Mouse (Mus musculus) heart, postnatal 14 days (tissue): ENCODE results near the gene Lmo3. TPM values are rescaled to one million over a fixed set of nuclear protein-coding genes. Genes with fewer than 3 reads are reported as not detected.

Experiments
- DNase-seq, 2 experiments: peaks; one replicate each; pipeline ENCODE4 v3.0.0; 2021 to 2022
- intact Hi-C: fragments of 180-260 bp; cut with DNase I; formaldehyde crosslinking; loops from one replicate; pipeline ENCODE4 v1.15.1; 2025
- long read RNA-seq, 2 experiments: library from polyadenylated mRNA; stranded (forward); transcript quantifications; one replicate each; pipeline ENCODE4 v2.0.0; 2021
- total RNA-seq, 2 experiments: library from RNA; stranded (reverse); gene quantifications; 2 replicates each; pipeline ENCODE4 v1.2.3; 2021

The Lmo3 gene
- not detected for total RNA-seq
- long read RNA-seq, experiment 1, partial matches to known transcripts, result 0 of 1 reads
- long read RNA-seq, experiment 1, other reads (novel, unspliced or antisense), result 1 of 1 reads
- long read RNA-seq, experiment 2, result 0 reads

- intact Hi-C loops, result no loop called here
Measured at GRCm38 (mm10) chr6:138581734-138582505, at the start of gene Lmo3. Lmo3 (minus strand) TSS chr6:138581968.

GRCm38 (mm10) chr6:138620786-138621185 is 39.0 kb upstream of the Lmo3 start:
- intact Hi-C loops, result no loop called here

More at GRCm38 (mm10) chr6:138581734-138582505, at the start of gene Lmo3:
- no peak for DNase-seq

GRCm38 (mm10) chr6:138618396-138618795 is 36.6 kb upstream of the Lmo3 start:
- intact Hi-C loops, result no loop called here
- DNase-seq, result no peak

More at GRCm38 (mm10) chr6:138620786-138621185, 39.0 kb upstream of the Lmo3 start:
- DNase-seq, result no peak

GRCm38 (mm10) chr6:138597016-138597415 is 15.2 kb upstream of the Lmo3 start:
- intact Hi-C loops, result no loop called here
- no peak for DNase-seq

- intact Hi-C loops, result no loop called here
- DNase-seq, result no peak
Measured at GRCm38 (mm10) chr6:138595991-138596698, 14.4 kb upstream of the Lmo3 start.

GRCm38 (mm10) chr6:138583314-138583713 is 1.5 kb upstream of the Lmo3 start:
- intact Hi-C loops, result no loop called here
- DNase-seq, result peak in 1 of 2 experiments; percentile 18

- no peak for DNase-seq
Measured at GRCm38 (mm10) chr6:138582506-138583000, 785 bp upstream of the Lmo3 start.

GRCm38 (mm10) chr6:138580491-138581076 is 1.2 kb downstream of the Lmo3 start:
- no peak for DNase-seq
- intact Hi-C loops, result no loop called here

More at GRCm38 (mm10) chr6:138582506-138583000, 785 bp upstream of the Lmo3 start:
- intact Hi-C loops, result no loop called here

- no peak for DNase-seq
- intact Hi-C loops, result no loop called here
Measured at GRCm38 (mm10) chr6:138563416-138563815, 18.4 kb downstream of the Lmo3 start.

GRCm38 (mm10) chr6:138552144-138552543 is 29.6 kb downstream of the Lmo3 start:
- DNase-seq, result no peak
- intact Hi-C loops, result no loop called here

GRCm38 (mm10) chr6:138534879-138535278 is 46.9 kb downstream of the Lmo3 start:
- no peak for DNase-seq
- intact Hi-C loops, result no loop called here

GRCm38 (mm10) chr6:138506642-138507041 is 75.1 kb downstream of the Lmo3 start:
- intact Hi-C loops, result no loop called here
- no peak for DNase-seq

GRCm38 (mm10) chr6:138503946-138504345 is 77.8 kb downstream of the Lmo3 start:
- no peak for DNase-seq
- intact Hi-C loops, result no loop called here

GRCm38 (mm10) chr6:138482834-138483233 is 98.9 kb downstream of the Lmo3 start:
- DNase-seq, result no peak
- intact Hi-C loops, result no loop called here

GRCm38 (mm10) chr6:138477611-138478010 is 104.2 kb downstream of the Lmo3 start:
- DNase-seq, result peak; percentile 61 to 76
- intact Hi-C loops, result loop anchor here (1.0 to 10.0 kb wide), 2 partner anchors 303 to 772 kb away; no protein-coding TSS in a partner anchor

GRCm38 (mm10) chr6:138469204-138469603 is 112.6 kb downstream of the Lmo3 start:
- no peak for DNase-seq
- intact Hi-C loops, result no loop called here

GRCm38 (mm10) chr6:138444515-138445048 is 137.2 kb downstream of the Lmo3 start:
- intact Hi-C loops, result no loop called here
- DNase-seq, result no peak

- DNase-seq, result no peak
- intact Hi-C loops, result no loop called here
Measured at GRCm38 (mm10) chr6:138437351-138437750, 144.4 kb downstream of the Lmo3 start.

GRCm38 (mm10) chr6:138436813-138437212 is 145.0 kb downstream of the Lmo3 start:
- intact Hi-C loops, result no loop called here
- DNase-seq, result no peak

GRCm38 (mm10) chr6:138427394-138427793 is 154.4 kb downstream of the Lmo3 start:
- intact Hi-C loops, result no loop called here
- no peak for DNase-seq

GRCm38 (mm10) chr6:138426894-138427293 is 154.9 kb downstream of the Lmo3 start:
- intact Hi-C loops, result no loop called here
- no peak for DNase-seq
